Comparison of ENCODE assay signal across 17 mouse cellular contexts in genomic region chr13:101483816-101484215, GRCm38 (mm10).
DNase-seq lines count a peak whose midpoint lies in the region; ATAC-seq and TF ChIP-seq lines count a peak whose summit lies in the region.
"Had no signal": no experiment of that assay in that cellular context is flagged by ENCODE, and none has a peak within 500 bp of the region (broad histone marks: within the 10 kb centered on the region; RNA-seq: fewer than 3 reads in every experiment).

No protein-coding gene starts in this region.

- 65% methylated on average over 3 of the region's 3 CpGs for WGBS in embryonic facial prominence, embryonic 14.5 days
- WGBS in embryonic facial prominence, embryonic 10.5 days, result 85% methylated on average over 3 of the region's 3 CpGs

- H3K36me3 ChIP-seq in embryonic facial prominence, embryonic 14.5 days (ENCODE audit: control insufficient read depth, insufficient read depth, low read length), result no peaks in the 10 kb centered on the region
- no peaks in the 10 kb centered on the region for H3K36me3 ChIP-seq in embryonic facial prominence, embryonic 10.5 days (replicated peaks)
- H3K36me3 ChIP-seq: embryonic facial prominence, embryonic 15.5 days; hindbrain, embryonic 13.5 days had no signal

- no peak overlapping the region for H3K27ac ChIP-seq in embryonic facial prominence, embryonic 14.5 days (replicated peaks; ENCODE audit: low read depth, low read length)
- H3K27ac ChIP-seq in embryonic facial prominence, embryonic 10.5 days (replicated peaks), result no peak overlapping the region
- H3K27ac ChIP-seq: embryonic facial prominence, embryonic 15.5 days; hindbrain, embryonic 13.5 days; macrophage had no signal

- ATAC-seq in embryonic facial prominence, embryonic 14.5 days (ENCODE audit: low read depth), result no peak
- ATAC-seq: intestine, postnatal 0 days; liver, postnatal 0 days had no signal

- no peaks in the 10 kb centered on the region for H3K27me3 ChIP-seq in embryonic facial prominence, embryonic 14.5 days (replicated peaks; ENCODE audit: control insufficient read depth, insufficient read depth, low read length)
- H3K27me3 ChIP-seq in embryonic facial prominence, embryonic 10.5 days (replicated peaks; ENCODE audit: low read depth, poor library complexity, severe bottlenecking), result no peaks in the 10 kb centered on the region
- H3K27me3 ChIP-seq: embryonic facial prominence, embryonic 15.5 days; hindbrain, embryonic 13.5 days had no signal

- no peaks in the 10 kb centered on the region for H3K9me3 ChIP-seq in embryonic facial prominence, embryonic 14.5 days (ENCODE audit: control insufficient read depth, low read length)
- H3K9me3 ChIP-seq in embryonic facial prominence, embryonic 10.5 days, result no peaks in the 10 kb centered on the region
- H3K9me3 ChIP-seq: embryonic facial prominence, embryonic 15.5 days; hindbrain, embryonic 13.5 days had no signal

- H3K4me3 ChIP-seq in embryonic facial prominence, embryonic 14.5 days (ENCODE audit: low read depth, low read length), result no peak overlapping the region
- no peak overlapping the region for H3K4me3 ChIP-seq in embryonic facial prominence, embryonic 10.5 days
- H3K4me3 ChIP-seq: embryonic facial prominence, embryonic 15.5 days; hindbrain, embryonic 13.5 days had no signal

- no peak overlapping the region for H3K4me2 ChIP-seq in embryonic facial prominence, embryonic 14.5 days (ENCODE audit: low read depth, low read length)
- H3K4me2 ChIP-seq: embryonic facial prominence, embryonic 15.5 days; hindbrain, embryonic 13.5 days; midbrain, embryonic 11.5 days had no signal

- no peak overlapping the region for H3K9ac ChIP-seq in embryonic facial prominence, embryonic 14.5 days (ENCODE audit: low read depth, low read length)
- H3K9ac ChIP-seq: embryonic facial prominence, embryonic 15.5 days; hindbrain, embryonic 13.5 days; liver, postnatal 0 days had no signal

- no peaks in the 10 kb centered on the region for H3K4me1 ChIP-seq in embryonic facial prominence, embryonic 14.5 days (ENCODE audit: control insufficient read depth, insufficient read depth, low read length)
- peaks cover 6% of the 10 kb centered on the region for H3K4me1 ChIP-seq in embryonic facial prominence, embryonic 10.5 days
- H3K4me1 ChIP-seq: embryonic facial prominence, embryonic 15.5 days had no signal

- no peak for TF ChIP-seq CTCF in brain, embryonic 14.5 days (IDR thresholded peaks at IDR 0.05; ENCODE audit: borderline replicate concordance, extremely low read depth, insufficient read depth, insufficient read length)

- TF ChIP-seq POLR2A in brain, embryonic 14.5 days (IDR thresholded peaks at IDR 0.05; ENCODE audit: borderline replicate concordance, extremely low read depth, insufficient read depth, insufficient read length, poor library complexity, severe bottlenecking), result no peak

- peak; percentile 32 for DNase-seq in embryonic facial prominence, embryonic 14.5 days (ENCODE audit: low spot score)
- DNase-seq in embryonic facial prominence, embryonic 10.5 days (ENCODE audit: low spot score), result no peak
- peak; percentile 16 for DNase-seq in lung, postnatal 10 days
- DNase-seq in lung, postnatal 25 days (ENCODE audit: low spot score), result no peak
- DNase-seq in brain, embryonic 14.5 days (ENCODE audit: low read depth), result peak; percentile 47
- peak; percentile 72 to 77 for DNase-seq in cerebellum, postnatal 14 days
- DNase-seq in gastrocnemius, postnatal 36 days, result no peak
- DNase-seq: gastrocnemius, postnatal 25 days; heart, postnatal 10 days; liver; liver, postnatal 0 days; thymus, postnatal 25 days had no signal

- intact Hi-C loops in gastrocnemius, postnatal 36 days (cut with DNase I), result no loop called here

Comparison
In these comparisons a context has a peak if more than half of its experiments do, and no peak if none do; other contexts are left out.
1. DNase-seq: peak in embryonic facial prominence, embryonic 14.5 days (single experiment), lung, postnatal 10 days (single experiment), brain, embryonic 14.5 days (single experiment) and cerebellum, postnatal 14 days (2 of 2); none in embryonic facial prominence, embryonic 10.5 days (single experiment), lung, postnatal 25 days (single experiment) and gastrocnemius, postnatal 36 days (0 of 2).